Mouse (Mus musculus): ENCODE results near the gene Trp53rkb.
"Not testable (repeated sequence)": the region's sequence is repeated elsewhere in the genome, so short reads cannot be mapped to it uniquely, and the experiment has no call there.

The Trp53rkb gene

DNA sequence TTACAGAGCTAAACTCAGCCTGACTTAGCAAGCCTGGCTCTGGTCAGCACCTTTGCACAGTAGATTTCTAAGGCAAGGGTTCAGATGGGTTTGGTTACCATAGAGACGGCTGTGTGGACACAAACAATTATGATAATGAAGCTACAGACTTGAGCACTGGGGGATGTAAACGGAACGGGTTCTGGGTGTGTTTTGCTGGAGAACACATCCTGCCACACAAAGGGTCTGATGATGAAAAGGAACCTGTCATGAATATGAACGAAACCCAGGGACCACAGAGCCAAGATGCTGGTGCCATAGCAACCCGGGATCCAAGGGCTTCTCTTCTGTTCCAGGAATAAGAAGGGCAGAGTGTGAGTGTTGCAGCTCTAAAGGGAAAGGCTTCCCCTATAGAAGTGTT is at the start of gene Trp53rkb:
Gene Trp53rkb (plus strand): TSS at position 177 of the 400 bp plus-strand sequence.
- DNase-seq (ENCODE audit: low spot score in 2 of 2) = no peak

DNA sequence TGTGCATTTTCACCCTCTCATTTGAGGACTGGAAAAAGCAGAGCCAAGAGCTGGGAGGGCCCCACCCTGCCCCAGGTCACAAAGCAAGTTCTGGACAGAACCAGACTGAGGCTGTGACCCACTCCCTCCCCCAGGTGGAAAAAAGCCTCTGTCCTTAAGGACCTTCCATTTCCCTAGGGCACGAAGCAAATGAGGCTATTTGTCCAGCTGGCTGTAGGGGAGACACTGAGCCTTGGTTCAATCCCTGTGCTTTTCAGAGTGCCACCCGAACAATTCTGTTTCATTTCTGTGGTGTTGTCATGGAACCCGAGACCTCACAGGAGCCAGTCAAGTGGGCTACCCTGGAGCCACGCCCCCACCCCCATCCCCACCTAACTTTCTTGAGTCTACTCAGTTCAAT is 48.8 kb upstream of the Trp53rkb start:
- no peak for DNase-seq (ENCODE audit: low spot score in 2 of 2)

DNA sequence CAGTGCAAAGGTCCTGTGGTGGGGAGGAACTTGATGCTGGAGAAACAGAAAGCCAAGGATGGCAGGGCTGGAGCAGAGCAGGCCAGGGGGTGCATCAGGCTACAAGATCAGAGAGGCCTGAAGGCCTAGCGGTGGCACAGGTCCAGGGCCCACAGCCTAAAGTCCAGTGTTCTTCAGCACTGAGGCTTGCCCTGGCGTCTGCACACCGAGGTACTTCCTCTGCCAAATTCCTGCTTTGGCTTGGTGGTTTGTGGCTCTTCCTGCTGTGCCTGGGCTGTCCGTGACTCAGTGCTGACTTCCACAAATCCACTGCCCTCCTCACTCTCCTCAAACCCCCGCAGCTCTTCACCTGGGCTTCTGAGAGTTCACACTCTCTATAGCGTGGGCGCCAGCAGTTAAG is 47.9 kb upstream of the Trp53rkb start:
- no peak for DNase-seq (ENCODE audit: low spot score in 2 of 2)

DNA sequence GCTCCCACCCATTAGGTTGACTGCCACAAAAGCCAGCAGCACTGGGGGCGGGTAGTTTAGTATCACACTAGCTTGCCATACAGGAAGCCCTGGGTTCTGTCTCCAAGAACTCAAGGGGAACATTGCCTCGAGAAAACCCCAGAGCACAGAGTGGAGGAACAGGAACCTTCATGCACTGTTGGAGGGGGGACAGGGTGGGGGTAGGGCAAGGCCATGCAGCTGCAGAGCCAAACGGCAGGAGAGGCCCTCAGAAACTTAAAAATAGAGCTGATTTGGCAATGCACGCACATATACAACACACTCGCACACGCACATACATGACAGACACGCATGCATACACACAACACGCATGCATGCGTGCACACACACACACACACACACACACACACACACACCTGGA is 46.5 kb upstream of the Trp53rkb start:
- no peak for DNase-seq (ENCODE audit: low spot score in 2 of 2)

DNA sequence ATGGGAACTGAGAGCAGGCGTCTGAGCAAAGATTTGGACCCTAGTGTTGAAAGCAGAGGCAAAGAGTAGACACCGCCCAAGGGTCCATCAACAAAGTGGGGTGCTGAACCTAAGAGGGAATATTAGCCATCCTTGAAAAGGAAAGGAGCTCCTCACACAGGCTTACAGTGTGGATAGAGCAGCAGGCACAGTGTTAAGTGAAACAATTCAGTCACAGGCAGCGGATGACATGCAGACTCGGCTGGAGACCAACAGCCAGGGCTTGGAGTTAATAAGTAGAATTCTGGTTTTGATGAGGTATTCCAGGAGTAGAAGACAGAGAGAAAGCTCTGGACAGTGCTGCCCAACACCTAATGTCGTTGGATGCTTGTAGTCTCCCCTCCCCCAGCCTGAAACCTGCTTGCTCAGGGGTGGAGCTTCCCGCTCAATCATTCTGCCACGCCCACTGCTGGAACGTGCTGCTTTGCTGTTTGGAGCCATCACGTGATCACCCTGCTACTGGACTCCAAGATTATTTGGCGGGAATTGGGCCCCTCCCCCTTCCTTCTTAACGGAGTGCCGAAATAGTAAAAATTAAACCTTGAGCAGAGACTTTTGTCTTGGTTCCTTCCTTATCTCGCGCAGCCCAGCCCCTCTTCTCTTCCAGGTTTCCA is 45.9 kb upstream of the Trp53rkb start:
- not testable (repeated sequence) for DNase-seq (ENCODE audit: low spot score in 2 of 2)

DNA sequence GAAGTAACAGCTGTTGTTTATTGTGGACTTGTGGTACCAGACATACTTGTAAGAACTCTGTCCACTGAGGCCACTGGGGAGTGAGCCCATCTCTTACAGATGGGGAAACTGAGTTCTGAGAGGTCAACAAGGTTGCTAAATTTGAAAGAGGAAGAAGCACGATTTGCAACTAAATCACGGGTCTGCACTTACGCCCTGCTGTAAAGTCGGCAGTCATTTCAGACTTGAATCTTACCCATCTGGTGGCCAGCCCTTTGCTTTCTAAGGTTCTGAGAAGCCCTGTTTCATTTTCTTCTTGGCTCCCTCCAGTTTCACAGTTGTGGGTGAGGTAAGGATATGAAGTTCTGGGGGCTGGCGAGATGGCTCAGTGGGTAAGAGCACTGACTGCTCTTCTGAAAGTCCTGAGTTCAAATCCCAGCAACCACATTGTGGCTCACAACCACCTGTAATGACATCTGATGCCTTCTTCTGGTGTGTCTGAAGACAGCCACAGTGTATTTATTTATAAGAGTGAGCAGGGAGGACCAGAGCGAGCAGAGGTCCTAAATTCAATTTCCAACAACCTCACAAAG is 41.6 kb upstream of the Trp53rkb start:
- no peak for DNase-seq (ENCODE audit: low spot score in 2 of 2)

DNA sequence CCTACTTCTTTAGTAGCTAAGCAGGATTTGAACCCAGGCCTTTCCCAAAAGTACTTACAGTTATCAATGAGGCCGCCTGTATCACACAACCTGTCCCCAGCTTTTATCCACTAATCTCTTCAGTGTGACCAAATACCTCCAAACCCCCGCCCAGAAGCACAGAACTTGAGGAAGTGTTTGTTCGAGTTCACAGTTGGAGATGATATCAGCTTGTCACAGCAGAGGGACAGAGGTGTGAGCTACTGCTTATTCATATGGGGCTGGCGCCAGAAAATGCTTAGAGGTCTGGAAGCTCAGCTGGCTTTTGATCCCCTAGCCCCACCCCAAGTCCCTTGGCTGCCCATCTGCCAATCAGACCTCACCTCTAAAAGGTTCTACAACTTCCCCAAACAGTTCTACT is 38.1 kb upstream of the Trp53rkb start:
- no peak for DNase-seq (ENCODE audit: low spot score in 2 of 2)

DNA sequence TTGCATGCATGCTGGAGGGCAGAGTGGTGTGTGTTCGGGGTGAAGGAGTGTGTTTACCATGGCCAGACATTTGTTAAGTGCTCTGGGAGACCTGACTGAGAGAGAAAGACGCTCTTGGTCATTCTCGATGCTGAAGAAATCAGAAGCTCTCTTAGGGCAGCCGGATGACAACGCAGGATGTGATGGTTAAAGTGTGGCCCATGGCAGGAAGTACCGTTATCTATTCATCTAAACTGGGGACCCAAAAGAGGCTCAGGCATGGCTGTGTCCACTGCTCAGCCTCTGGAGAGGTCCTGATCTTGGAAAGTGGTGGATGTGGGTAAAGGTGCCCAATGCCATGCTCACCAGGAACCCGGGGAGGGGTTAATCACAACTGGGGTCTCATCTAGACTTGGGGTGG is 37.6 kb upstream of the Trp53rkb start:
- DNase-seq (ENCODE audit: low spot score in 2 of 2) = no peak

DNA sequence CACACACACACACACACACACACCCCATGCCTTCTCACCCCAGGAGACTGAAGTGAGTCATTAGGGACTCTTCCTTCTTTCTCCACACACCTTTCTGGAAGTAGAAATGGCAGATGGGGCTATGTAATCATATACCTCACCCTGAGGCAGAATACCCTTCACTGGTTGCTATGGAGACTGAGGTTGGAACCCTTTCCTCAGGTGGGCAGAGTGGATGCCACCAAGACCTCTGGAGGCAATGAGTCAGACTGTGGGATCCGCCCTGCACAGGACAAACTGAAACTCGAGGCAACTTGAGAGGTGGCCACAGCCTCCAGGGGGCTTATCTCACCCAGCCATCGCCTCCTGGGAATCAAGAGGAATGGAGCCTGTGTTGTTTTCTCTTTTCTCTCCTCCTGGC is 34.4 kb upstream of the Trp53rkb start:
- DNase-seq (ENCODE audit: low spot score in 2 of 2) = no peak

DNA sequence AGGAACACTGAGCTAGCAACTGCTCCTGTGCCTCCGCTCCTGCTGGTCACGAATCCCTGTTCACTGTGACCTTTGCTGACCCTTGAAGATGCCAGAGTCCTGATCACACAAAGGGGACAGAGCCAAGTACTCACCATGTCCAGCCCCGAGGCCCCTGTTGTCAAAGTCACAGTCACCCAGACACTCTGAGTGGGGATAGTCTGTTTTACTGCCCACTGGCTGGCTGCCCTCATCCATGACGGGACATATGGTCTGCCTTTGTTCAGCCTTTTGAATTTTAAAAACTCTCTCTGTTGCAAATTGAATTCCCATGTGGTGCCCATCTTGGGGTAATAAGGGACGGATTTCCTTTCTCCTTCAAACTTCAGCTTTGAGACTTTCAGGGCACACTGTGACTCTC is 28.3 kb upstream of the Trp53rkb start:
- DNase-seq (ENCODE audit: low spot score in 2 of 2) = no peak

DNA sequence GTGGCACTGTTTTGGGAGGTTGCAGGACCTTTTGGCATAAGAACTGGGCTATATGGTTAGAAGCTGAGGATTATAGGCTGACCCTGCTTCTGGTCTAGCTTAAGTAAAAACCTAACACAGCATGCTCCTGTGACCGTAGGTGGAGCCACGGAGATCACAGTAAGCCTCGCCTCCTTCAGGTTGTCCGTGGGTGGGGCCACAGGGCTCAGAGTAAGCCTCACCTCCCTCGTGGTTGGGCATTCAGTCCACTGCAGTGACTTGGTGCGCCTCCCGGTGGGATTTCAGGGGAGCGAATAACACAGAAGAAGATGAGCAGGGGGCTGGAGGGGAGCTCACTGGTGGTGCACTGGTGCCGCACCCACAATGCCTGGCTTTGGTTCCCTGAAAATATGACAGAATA is 24.7 kb upstream of the Trp53rkb start:
- no peak for DNase-seq (ENCODE audit: low spot score in 2 of 2)

DNA sequence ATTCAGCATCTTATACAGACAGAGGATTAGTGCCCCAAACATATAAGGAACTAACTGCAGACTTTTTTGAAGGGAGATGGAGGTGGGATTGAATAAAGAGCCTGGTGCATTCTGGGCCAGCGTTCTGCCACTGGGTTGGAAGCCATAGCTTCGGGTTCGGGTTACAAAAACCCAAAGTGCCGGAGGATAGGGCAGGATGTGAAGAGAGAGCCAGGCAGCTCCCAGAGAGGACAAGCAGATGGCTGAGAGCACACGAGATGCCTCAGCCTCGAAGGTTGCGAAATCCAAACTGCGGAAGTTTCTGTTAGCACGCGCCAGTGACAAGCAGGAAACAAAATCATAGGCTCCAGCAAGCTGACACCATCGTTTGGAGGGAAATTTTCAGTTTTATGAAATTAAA is 20.9 kb upstream of the Trp53rkb start:
- DNase-seq (ENCODE audit: low spot score in 2 of 2) = no peak

DNA sequence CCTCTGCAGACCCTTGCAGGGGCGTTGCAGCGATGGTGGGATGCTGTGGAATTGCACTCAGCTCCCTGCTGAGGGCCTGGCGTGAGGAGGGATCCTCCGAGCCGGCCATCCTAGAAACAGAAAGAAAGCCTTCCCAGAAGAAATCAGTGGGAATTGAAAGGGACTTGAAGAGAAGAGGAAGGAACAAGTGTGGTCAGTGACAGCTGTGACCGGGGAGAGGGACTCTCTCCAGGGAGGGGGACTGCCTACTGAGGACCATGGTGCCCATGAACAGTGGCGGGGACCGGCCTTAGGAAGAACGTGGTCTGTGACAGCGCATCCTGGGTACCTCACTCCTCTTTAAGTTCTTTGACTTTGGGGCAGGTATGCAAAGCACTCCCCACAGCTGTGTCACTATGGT is 18.7 kb upstream of the Trp53rkb start:
- no peak for DNase-seq (ENCODE audit: low spot score in 2 of 2)

DNA sequence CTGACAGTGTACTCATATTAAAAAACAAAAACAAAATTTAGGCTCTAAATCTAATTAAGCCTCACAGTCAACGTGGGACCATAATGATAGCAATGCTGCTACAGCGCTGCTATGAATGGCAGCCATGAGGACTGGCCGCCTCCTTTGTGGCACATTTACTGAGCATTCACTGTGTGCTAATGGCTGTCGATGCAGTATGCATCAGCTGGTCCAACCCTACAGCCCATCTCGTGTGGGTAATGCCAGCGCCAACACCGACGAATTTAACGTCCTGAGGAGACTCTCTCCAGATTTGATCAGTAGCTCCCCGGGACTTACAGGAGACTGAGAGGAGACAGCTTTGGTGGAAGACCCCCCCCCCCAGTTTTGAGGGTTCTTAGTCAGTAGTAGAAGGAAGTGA is 18.1 kb upstream of the Trp53rkb start:
- no peak for DNase-seq (ENCODE audit: low spot score in 2 of 2)

DNA sequence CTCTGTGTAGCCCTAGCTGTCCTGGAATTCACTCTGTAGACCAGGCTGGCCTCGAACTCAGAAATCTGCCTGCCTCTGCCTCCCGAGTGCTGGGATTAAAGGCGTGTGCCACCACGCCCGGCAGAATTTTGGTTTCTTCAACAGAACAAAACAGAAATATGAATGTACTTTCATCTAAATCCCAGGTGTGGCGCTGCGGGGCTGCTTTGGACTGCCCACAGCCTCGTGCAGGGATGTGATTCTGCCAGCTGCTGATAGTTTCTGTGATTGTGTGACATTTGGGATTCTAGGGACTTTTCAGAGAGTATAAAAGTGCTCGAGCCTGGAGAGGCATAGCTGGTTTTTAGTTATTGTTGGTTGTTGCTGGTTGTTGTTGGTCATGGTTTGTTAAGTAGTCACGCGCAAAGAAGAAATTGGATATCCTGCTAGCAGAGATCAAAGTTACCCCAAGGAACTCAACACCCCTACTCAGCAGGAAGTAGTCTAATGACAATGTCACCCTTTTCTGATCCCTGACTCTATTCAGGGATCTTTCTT is 16.9 kb upstream of the Trp53rkb start:
- DNase-seq (ENCODE audit: low spot score in 2 of 2) = no peak

DNA sequence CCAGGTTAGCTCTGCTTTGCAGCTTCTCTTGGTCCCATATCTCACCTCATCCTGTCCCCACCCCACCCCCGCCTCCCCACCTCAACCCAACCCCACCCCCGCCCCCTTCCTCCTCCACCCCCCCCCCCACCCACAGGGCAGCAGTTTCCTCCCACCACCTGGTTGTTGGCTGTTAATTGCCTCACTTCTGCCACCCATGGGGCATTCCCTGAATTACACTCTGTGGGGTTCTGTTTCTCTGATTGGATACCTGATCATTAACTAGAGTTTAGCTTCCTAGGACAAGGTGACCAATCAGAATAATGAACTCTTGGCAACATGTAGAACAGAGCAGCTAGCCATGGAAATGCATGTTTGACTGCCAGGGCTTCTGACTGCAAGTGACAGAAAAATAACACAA is 16.1 kb upstream of the Trp53rkb start:
- DNase-seq (ENCODE audit: low spot score in 2 of 2) = no peak

DNA sequence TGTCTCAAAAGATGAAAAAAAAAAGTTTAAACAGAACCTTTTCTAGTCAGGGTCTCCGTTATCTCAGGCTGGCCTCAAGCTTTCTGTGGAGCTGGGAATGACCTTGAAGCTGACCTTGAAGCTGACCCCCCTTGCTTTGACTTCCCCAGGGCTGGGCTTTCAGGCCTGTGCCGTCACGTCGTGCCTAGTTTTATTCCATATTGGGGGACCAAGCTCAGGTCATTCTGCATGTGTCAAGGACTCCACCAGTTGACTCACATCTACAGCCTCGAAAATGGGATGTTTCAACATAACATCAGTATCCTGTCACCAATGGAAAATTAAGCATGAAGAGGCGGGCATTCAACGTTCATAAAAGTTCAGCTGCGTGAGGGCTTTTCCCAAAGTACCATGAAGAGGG is 12.4 kb upstream of the Trp53rkb start:
- DNase-seq (ENCODE audit: low spot score in 2 of 2) = no peak

DNA sequence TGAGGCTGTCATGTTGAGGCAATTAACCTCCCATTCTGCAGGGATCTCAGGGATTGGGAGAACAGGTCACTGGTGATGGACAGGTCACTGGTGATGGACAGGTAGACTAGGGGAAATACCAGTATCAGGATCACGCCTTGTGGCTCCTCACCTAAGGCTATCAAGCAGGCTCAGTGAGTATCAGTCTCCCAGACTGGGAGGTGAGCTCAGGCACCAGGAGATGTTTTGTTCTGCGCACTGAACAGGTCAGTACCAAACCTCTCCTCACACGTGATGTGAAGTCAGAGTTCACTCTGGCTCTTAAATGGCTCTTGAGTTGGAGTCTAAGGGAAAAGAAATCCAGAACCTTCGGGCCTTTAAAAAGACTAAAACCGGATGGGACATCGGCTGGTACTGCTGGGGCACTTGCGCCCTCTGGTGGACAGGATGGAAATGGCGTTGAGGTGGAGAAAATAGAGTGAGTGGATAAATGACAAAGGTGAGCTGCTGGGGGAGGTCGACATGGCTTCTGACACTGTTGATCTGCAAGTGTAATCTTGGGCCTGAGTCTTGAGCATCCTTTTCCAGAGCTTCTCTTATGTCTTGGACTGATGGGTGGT is 11.3 kb upstream of the Trp53rkb start:
- DNase-seq (ENCODE audit: low spot score in 2 of 2) = peak; percentile 47 to 79

DNA sequence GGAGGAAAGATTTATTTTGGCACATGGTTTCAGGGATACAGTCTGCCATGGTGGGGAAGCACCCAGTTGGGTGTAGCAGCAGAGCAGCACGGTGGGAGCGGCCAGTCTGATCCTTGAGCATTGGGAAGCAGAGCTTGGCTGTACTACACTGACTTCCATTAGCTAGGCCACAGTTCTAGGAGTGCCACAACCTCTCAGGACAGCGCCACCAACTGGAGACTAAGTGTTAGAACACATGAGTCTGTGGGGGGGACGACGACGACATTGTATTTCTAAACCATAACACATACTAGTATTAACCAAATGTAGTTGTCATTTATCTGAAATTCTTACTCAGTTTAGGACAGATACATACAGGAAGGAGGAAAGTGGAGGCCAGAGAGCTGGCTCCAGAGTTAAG is 8.0 kb upstream of the Trp53rkb start:
- no peak for DNase-seq (ENCODE audit: low spot score in 2 of 2)

DNA sequence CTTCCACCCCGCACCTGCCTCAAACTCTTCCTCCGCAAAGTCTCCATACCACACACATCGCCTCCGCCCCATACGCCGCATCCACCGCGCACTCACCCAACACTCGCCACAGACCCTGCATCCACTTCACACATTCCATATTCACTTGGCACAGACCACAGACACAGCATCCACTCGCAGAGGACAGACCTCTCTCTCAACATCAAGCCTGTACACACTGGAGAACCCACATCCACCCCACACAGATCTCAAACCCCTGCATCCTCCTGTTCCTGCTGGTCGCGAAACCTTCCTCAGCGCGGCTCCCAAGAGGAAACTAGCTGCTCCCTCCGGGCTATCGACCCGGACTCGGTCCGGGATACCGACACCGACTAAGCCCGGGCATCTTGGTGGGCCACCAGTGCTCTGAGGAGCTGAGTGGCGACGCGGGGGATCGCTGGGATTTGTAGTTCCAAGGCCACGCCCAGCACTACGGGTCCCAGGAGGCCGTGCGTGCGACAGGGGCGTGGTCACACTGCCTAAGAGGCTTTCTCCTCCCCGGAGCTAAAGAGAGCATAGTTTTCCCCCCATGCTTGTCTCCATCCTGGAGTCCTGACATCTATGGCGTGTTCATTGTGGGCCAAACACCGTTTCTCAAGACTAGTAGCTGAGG is 5.9 kb upstream of the Trp53rkb start:
- peak; percentile 87 to 89 for DNase-seq (ENCODE audit: low spot score in 2 of 2)

DNA sequence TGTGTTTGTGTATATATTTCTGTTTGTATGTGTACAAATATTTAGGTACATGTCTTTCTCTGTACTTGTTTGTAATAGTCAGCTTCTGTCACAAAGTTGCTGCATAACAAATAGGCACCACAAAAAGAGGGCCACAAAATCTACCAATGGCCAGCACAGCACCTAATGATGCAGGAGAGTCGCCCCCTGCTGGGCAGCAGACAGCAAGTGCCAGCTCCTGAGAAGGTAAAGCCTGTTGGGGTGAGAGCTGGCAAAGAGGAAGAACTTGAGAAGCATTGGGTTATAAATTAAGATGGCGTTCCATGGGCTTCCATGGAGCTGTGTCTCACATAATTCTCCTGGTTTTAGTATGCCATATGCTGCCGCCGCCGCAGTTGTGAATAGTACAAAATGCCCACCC is 593 bp upstream of the Trp53rkb start:
- DNase-seq (ENCODE audit: low spot score in 2 of 2) = no peak

DNA sequence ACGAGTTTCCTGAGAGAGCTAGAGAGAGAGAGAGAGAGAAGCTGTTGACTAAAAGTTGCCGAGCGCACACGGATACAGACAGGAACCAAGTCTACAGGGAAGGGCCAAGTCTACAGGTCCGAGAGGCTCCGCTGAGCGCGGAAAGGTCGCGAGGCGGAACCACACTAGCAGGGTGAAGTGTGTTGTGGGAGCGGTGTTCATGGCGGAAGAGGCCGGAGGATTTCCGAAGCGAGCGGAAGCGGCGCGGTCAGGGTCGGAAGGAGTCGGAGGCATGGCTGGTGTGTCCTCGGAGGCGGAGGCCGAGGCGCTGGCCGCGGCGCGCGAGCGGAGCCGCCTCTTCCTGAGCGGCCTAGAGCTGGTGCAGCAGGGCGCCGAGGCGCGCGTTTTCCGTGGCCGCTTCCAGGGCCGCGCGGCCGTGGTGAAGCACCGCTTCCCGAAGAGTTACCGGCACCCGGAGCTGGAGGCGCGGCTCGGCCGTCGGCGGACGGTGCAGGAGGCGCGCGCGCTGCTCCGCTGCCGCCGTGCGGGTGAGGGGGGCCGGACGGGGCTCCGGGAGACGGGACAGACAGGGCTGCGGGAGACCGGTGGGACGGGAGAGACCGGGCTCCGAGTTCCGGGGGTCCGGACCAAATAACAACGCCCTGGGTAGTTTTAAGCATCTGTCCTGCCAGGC is 1.3 kb downstream of the Trp53rkb start:
- peak; percentile 69 to 74 for DNase-seq (ENCODE audit: low spot score in 2 of 2)

Measured in frontal cortex, postnatal 14 days (tissue).